Mouse (Mus musculus) hindbrain, postnatal 0 days (tissue): ENCODE data around the gene Ly6g6f. TPM values are rescaled to one million over a fixed set of nuclear protein-coding genes. Genes with fewer than 3 reads are reported as not detected.

Experiments
- ATAC-seq: fragments of 200-750 bp; cut with Nextera tagmentation; 2 replicates; pipeline ENCODE4 v1.8.0; 2017; ENCODE audit warnings: mild to moderate bottlenecking, moderate TSS enrichment, moderate library complexity
- DNase-seq: peaks from one replicate; pipeline ENCODE4 v3.0.0-alpha.2; 2015; ENCODE audit warnings: low spot score
- H3K27ac ChIP-seq: fragments of 300-500 bp; sonication (generic); 2 replicates; pipeline ENCODE4 v1.5.1; 2014; ENCODE audit warnings: mild to moderate bottlenecking
- H3K27me3 ChIP-seq: fragments of 300-500 bp; sonication (generic); 2 replicates; pipeline ENCODE4 v1.6.1; 2014; ENCODE audit warnings: low read length, mixed read lengths; ENCODE audit not compliant: insufficient read depth
- H3K36me3 ChIP-seq: fragments of 300-500 bp; sonication (generic); 2 replicates; pipeline ENCODE4 v1.6.1; 2014; ENCODE audit warnings: low read length, mixed read lengths; ENCODE audit not compliant: insufficient read depth
- H3K4me1 ChIP-seq: fragments of 300-500 bp; sonication (generic); 2 replicates; pipeline ENCODE4 v1.6.1; 2014; ENCODE audit warnings: antibody characterized with exemption, low read length, mixed read lengths; ENCODE audit not compliant: insufficient read depth
- H3K4me2 ChIP-seq: fragments of 300-500 bp; sonication (generic); 2 replicates; pipeline ENCODE4 v1.6.1; 2014; ENCODE audit warnings: low read depth, mild to moderate bottlenecking, low read length, moderate library complexity, mixed read lengths
- H3K4me3 ChIP-seq: fragments of 300-500 bp; sonication (generic); 2 replicates; pipeline ENCODE4 v1.5.1; 2014; ENCODE audit warnings: low read length
- H3K9ac ChIP-seq: fragments of 300-500 bp; sonication (generic); replicated peaks from 2 replicates; pipeline ENCODE4 v1.6.1; 2014; ENCODE audit warnings: mild to moderate bottlenecking, low read length, moderate library complexity, mixed read lengths
- H3K9me3 ChIP-seq: fragments of 300-500 bp; sonication (generic); 2 replicates; pipeline ENCODE4 v1.6.1; 2016; ENCODE audit warnings: low read length, mixed read lengths
- CTCF ChIP-seq: IDR thresholded peaks from 2 replicates; pipeline ENCODE4 v1.5.1; 2016; ENCODE audit warnings: antibody characterized with exemption, control low read depth, low read depth
- WGBS: fragments of 180-500 bp; shearing (Covaris S2); extraction: QIAGEN DNeasy Blood & Tissue Kit; methylation state at CpG from one replicate; pipeline ENCODE4 v1.1.7; 2014; 5-methylcytosine and 5-hydroxymethylcytosine counted together
- polyA plus RNA-seq: library from polyadenylated mRNA; unstranded; fragments of >200 nt; fragmentation: Nextera tagmentation; extraction: Ambion mirVana; gene quantifications from 2 replicates; pipeline ENCODE4 v1.2.1, GENCODE M21; 2015
- total RNA-seq: library from RNA; depleted of rRNA; stranded (reverse); fragments of >200 nt; gene quantifications from 2 replicates; pipeline ENCODE4 v1.2.3, GENCODE M21; 2014

The Ly6g6f gene
- total and polyA plus RNA-seq, 2 experiments from 2014 or later, result not detected

DNA sequence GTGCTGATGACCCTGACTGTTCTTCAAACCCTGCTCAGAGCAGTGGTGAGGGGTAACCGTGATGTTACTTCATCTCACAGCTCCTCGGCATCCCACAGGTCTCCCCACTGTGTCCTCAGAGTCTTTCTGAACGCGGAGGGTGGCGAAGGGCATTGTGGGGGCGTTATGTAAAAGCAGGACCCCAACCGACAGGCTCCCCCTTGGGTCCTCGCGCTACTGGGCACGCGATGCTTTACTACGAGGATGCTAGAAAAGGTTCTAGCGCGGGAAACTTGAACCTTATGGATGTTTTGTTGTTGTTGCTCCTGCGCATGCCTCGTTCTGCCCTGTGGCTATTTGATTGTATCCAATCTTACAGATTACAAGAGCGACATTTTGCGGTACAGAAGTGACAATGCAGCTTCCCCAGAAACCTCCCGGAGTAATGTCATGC lies 36.5 kb upstream of the Ly6g6f start, which contains the start of gene Csnk2b:
TSS of gene Csnk2b (minus strand) at position 183 of the 433 bp plus-strand sequence.
- Histone ChIP-seq H3K4me3 (peak within 1 kb of the TSS; percentile 79), H3K9me3 (no peaks in the 10 kb centered on the region), H3K36me3 (peaks cover 23% of the 10 kb centered on the region), H3K9ac (peak within 1 kb of the TSS; percentile 93), H3K27ac (peak within 1 kb of the TSS; percentile 93), H3K27me3 (no peaks in the 10 kb centered on the region), H3K4me1 (peaks cover 11% of the 10 kb centered on the region), H3K4me2 (peak within 1 kb of the TSS; percentile 96)
- DNase-seq, result peak; percentile 94
- peak; percentile 65 for TF ChIP-seq CTCF
- ATAC-seq, result peak; percentile 61
- WGBS, result under 1% methylated on average over 19 of the region's 19 CpGs

DNA sequence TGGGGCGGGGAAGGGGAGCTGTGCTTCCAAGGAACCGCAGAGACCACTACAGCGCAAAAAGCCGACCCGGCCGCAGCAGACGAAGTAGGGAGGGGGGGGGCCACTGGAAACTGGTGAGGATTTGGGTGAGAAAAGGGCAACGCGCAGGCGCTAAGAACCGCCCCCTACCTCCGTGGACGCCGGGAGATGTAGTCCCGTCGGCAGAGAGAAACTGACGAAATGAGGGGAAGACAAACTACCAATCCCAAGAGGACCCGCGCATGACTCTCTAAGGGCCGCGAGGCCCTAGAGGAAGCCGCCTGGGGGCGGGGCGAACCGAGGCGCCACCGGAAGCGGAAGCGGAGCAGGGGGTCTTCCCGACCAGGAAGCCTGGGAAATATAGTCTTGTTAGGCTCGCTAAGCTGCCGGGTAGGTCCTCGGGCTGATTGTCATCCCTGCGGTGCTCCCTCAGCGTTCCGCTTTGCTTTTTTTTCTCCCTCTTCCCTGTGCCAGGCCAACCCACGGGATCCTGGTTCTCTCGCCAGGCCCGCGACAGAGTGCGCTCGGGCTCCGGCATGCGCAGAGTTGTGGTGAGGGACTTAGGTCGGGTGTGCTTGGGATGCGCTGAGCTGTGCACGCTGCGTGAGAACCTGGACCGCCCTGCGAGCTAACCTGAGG lies 35.9 kb upstream of the Ly6g6f start, which contains the start of gene Gpank1:
TSS of gene Gpank1 (plus strand) at position 313 of the 657 bp plus-strand sequence.
- peak within 1 kb of the TSS; percentile 93 for H3K27ac ChIP-seq
- peak within 1 kb of the TSS; percentile 96 for H3K4me2 ChIP-seq
- H3K4me3 ChIP-seq, result peak within 1 kb of the TSS; percentile 79
- no peaks in the 10 kb centered on the region for H3K27me3 ChIP-seq
- TF ChIP-seq CTCF, result peak; percentile 8; the same call in 1 of the 2 replicates
- H3K9me3 ChIP-seq, result no peaks in the 10 kb centered on the region
- WGBS, result under 1% methylated on average over 47 of the region's 50 CpGs
- H3K36me3 ChIP-seq, result peaks cover 26% of the 10 kb centered on the region
- peak; percentile 100 for DNase-seq
- peak within 1 kb of the TSS; percentile 93 for H3K9ac ChIP-seq
- peak; percentile 95 for ATAC-seq
- peaks cover 6% of the 10 kb centered on the region; the same call in 1 of the 2 replicates for H3K4me1 ChIP-seq

DNA sequence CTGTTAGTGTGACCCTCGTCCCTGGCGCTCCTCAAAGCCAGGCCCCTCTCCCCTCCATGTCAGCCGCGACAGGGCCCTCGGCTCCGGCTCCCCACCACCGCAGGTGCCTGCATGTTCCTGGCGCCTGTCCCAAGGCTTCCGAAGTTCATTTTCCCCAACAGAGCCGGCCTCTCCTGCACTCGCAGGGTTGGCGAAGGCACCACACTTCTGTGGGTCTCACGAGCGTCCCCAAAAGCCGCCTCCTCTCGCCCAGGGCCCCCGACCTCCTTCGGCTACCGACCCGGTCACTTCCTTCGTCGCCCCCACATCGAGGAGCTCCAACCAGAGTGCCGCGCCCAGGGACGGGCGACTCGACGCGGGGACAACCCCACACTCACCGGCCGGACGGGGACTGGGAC lies 35.3 kb upstream of the Ly6g6f start:
- H3K27me3 ChIP-seq, result no peaks in the 10 kb centered on the region
- peaks cover 6% of the 10 kb centered on the region; the same call in 1 of the 2 replicates for H3K4me1 ChIP-seq
- H3K9ac ChIP-seq, result peak overlapping the region; percentile 93
- DNase-seq, result peak; percentile 15
- H3K4me3 ChIP-seq, result peak overlapping the region; percentile 79
- no peak for TF ChIP-seq CTCF
- peaks cover 28% of the 10 kb centered on the region for H3K36me3 ChIP-seq
- WGBS, result under 1% methylated on average over 33 of the region's 33 CpGs
- H3K4me2 ChIP-seq, result peak overlapping the region; percentile 96
- no peaks in the 10 kb centered on the region for H3K9me3 ChIP-seq
- peak overlapping the region; percentile 70 for H3K27ac ChIP-seq
- ATAC-seq, result no peak

DNA sequence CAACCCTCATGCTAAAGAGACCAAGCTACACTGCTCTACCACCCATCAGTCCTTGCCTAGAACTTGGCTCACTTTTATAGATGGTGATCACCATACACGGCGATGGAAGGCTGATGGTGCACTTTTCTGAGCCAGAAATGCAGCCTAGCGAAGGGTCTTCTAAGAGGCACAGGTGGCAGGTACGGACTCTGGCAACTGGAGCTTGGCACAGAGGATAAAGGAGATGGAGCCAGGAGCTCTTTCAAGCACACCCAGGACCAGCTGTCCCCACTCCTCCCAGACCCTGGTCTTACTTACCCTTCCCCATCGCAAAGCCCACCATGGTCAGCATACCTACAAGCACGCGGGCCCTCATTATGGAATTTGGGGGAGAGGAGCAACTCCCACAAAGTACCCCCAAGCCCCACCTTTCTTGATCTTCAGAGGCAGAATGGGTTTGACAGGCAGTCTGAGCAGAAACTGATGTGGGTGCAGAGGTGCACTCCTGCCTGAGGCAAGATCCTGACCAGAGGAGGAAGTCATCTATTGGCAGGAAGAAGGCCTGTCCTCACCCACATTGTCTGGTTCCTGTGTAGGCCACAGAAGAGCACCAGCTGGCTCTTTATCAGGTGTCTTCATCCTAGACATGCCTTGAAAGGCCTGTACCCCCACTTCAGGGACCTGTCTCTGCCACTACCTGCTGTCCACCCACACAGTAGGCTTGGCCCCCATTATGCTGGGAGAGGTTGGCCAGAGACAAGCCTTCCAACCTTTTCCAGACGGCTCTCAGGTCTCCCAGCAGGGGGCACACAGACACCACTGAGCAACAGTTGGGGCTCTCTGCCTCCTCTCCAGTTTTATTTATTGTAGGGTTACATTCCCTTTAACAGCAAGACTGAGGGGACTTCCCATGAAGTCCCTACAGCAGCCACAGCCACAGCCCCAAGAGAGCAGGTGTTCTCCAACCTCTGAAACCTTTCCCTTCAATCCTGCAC lies 29.9 kb upstream of the Ly6g6f start, which contains the start of gene Ly6g5b:
TSS of gene Ly6g5b (minus strand) at position 383 of the 974 bp plus-strand sequence.
- DNase-seq (peak; percentile 24), ATAC-seq (no peak)
- Histone ChIP-seq H3K9ac (no peak within 1 kb of the TSS; the same call in 1 of the 2 replicates), H3K4me3 (no peak within 1 kb of the TSS), H3K36me3 (peaks cover 32% of the 10 kb centered on the region), H3K4me1 (peaks cover 3% of the 10 kb centered on the region; the same call in 1 of the 2 replicates), H3K27me3 (no peaks in the 10 kb centered on the region), H3K9me3 (no peaks in the 10 kb centered on the region), H3K27ac (no peak within 1 kb of the TSS), H3K4me2 (no peak within 1 kb of the TSS)
- peak; percentile 43 for TF ChIP-seq CTCF
- 84% methylated on average over 8 of the region's 8 CpGs for WGBS

DNA sequence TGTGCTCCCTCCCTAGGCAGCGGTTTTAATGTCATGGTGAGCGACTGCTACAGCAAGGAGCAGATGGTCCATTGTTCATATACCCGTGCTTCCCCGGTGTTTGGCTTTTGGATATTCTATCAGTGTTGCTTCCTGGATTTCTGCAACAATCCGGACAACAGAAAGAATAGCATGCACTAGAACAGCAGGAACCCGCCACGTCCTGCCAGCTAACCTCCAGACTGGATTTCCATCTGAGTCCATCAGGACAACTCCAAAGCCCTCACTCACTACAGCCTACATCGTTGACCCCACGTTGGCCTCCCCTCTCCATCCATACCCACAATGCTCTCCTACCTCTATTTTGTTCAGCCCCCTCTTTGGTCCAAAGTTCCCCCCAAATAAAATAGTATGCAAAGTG lies 26.4 kb upstream of the Ly6g6f start:
- no peak overlapping the region for H3K27ac ChIP-seq
- WGBS, result 54% methylated on average over 9 of the region's 9 CpGs
- no peak for ATAC-seq

DNA sequence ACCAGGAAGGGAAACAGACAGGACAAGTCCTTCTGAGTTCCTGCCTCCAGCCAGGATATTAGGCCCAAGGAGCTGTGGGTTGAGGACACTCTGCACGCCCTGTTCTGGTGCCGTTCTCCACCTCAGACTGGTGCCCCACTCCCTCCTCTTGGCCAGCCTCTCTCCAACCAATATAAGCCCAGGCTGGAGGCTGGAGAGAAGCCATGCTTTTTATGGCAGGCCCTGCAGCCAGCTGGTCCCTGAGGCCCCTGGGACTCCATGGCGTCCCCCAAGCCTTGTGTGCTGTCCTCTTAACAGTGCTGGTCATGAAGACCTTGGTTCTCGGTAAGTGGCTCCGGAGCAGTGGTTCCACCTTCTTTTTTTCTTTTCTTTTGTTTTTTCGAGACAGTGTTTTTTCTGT lies 22.7 kb upstream of the Ly6g6f start, which contains the start of gene Ly6g5c:
TSS of gene Ly6g5c (plus strand) at position 183 of the 400 bp plus-strand sequence.
- Histone ChIP-seq H3K4me3 (no peak within 1 kb of the TSS), H3K9ac (no peak within 1 kb of the TSS), H3K27me3 (no peaks in the 10 kb centered on the region), H3K36me3 (peaks cover 12% of the 10 kb centered on the region), H3K27ac (no peak within 1 kb of the TSS), H3K4me2 (no peak within 1 kb of the TSS), H3K4me1 (no peaks in the 10 kb centered on the region), H3K9me3 (no peaks in the 10 kb centered on the region)
- WGBS, result 71% methylated on average over 6 of the region's 6 CpGs
- ATAC-seq (no peak), DNase-seq (peak; percentile 27)
- TF ChIP-seq CTCF, result no peak

More for the DNA sequence above, 26.4 kb upstream of the Ly6g6f start:
- Histone ChIP-seq H3K27me3 (no peaks in the 10 kb centered on the region), H3K4me1 (no peaks in the 10 kb centered on the region), H3K4me2 (no peak overlapping the region), H3K9me3 (no peaks in the 10 kb centered on the region), H3K9ac (no peak overlapping the region), H3K36me3 (peaks cover 14% of the 10 kb centered on the region; the same call in 1 of the 2 replicates), H3K4me3 (no peak overlapping the region)
- TF ChIP-seq CTCF, result no peak
- no peak for DNase-seq
